Mouse (Mus musculus): ENCODE data around the gene Rhbdd3. TPM values are rescaled to one million over a fixed set of nuclear protein-coding genes. Genes with fewer than 3 reads are reported as not detected.

The Rhbdd3 gene
- polyA plus RNA-seq, 1 experiment from 2014 or later = 14.9 TPM

DNA sequence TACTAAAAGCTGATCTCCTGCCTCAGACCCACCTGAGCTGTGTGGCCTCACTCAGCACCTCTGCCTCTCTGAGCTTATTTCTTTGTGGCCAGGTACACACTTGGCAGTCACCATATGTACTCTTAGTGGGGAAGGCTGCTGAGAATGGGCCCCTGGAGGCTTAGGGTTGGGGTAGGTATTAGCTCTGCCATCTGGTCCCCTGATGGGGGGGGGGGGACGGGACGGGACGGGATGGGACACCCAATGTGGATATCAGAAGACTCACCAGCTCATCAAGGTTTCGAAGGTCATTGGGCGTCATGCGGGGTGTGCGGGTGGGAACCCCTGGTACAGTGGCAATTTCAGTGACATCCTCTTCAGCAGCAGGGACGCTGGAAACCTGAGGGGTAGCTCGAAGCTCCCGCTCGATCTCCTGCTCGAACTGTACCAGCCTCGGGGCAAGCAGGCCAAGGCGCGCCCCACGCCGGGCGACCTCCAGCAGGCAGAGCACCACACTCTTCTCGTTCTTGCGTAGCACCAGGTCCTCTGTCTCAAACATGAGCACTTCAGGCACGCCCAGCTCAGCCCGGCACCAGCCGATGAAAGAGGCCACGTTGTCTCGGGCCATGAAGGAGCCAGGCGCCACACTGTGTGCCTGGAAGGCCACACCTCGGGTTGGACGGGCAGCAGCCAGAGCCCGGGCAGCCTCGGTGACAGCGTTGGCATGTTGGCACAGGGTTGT is 35.0 kb upstream of the Rhbdd3 start:
- H3K27ac ChIP-seq (ENCODE audit: low read depth) = no peak overlapping the region
- WGBS (ENCODE audit: insufficient replicate concordance) = 71% methylated on average over 31 of the region's 31 CpGs
- ATAC-seq (no peak), DNase-seq (peak; percentile 35)
- peak overlapping the region; percentile 64 for H3K4me3 ChIP-seq (ENCODE audit: low read depth, low read length)
- H3K9me3 ChIP-seq (ENCODE audit: low read length) = no peaks in the 10 kb centered on the region
- H3K36me3 ChIP-seq (replicated peaks; ENCODE audit: insufficient read depth, low read length) = peaks cover 7% of the 10 kb centered on the region
- TF ChIP-seq EP300 (IDR thresholded peaks at IDR 0.05; ENCODE audit: low read depth) (no peak), CTCF (IDR thresholded peaks at IDR 0.05; ENCODE audit: low read depth) (no peak)
- peak overlapping the region; percentile 99 for H3K4me2 ChIP-seq (ENCODE audit: low read depth, low read length)
- peaks cover 60% of the 10 kb centered on the region for H3K27me3 ChIP-seq (ENCODE audit: insufficient read depth, low read length)
- H3K4me1 ChIP-seq (ENCODE audit: insufficient read depth) = peaks cover 43% of the 10 kb centered on the region
- peak overlapping the region; percentile 26 for H3K9ac ChIP-seq (replicated peaks)

DNA sequence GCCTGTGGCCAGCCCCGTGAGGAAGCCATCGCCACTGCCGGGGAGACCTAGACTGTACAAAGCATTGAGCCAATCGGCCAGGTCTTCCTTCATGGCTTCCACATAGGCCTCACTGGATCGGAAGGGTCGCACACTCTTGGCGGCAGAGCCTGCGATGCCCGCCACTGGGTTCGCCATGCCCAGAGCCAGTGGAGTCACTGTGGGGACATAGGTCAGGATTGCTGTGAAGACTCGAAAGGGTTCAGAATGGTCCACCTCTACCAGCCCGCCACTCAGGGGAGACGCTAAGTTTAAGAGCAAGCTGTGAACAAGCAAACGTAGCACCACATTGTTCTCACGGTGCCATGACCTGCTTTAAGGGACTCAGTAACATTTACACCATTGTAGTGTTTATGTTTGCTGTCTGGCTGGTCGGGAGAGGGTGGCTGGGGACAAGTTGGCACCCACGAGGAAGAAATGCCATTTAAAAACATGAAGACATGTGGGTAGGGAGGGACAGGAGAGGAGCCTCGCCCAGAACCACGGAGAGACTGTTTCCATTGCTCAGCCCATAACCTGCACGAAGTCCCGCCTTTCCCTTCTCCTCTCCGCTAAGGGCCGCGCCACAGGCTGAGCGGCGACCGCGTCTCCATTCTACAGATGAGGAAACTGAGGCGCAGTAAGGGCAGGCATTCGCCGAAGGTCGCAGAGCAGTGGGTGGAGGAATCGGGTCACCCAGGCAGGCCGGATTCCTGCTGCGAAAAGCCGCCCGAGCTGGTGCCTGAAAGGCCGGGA is 34.3 kb upstream of the Rhbdd3 start:
- no peak for ATAC-seq
- H3K4me3 ChIP-seq (ENCODE audit: low read depth, low read length) = peak overlapping the region; percentile 64
- peaks cover 52% of the 10 kb centered on the region for H3K27me3 ChIP-seq (ENCODE audit: insufficient read depth, low read length)
- peaks cover 15% of the 10 kb centered on the region for H3K36me3 ChIP-seq (replicated peaks; ENCODE audit: insufficient read depth, low read length)
- WGBS (ENCODE audit: insufficient replicate concordance) = 22% methylated on average over 36 of the region's 38 CpGs
- H3K9me3 ChIP-seq (ENCODE audit: low read length) = no peaks in the 10 kb centered on the region
- H3K4me2 ChIP-seq (ENCODE audit: low read depth, low read length) = peak overlapping the region; percentile 99
- H3K9ac ChIP-seq (replicated peaks) = peak overlapping the region; percentile 76
- TF ChIP-seq CTCF (IDR thresholded peaks at IDR 0.05; ENCODE audit: low read depth) (no peak), EP300 (IDR thresholded peaks at IDR 0.05; ENCODE audit: low read depth) (no peak)
- DNase-seq = no peak
- peaks cover 36% of the 10 kb centered on the region for H3K4me1 ChIP-seq (ENCODE audit: insufficient read depth)
- peak overlapping the region; percentile 44; the same call in 1 of the 2 replicates for H3K27ac ChIP-seq (ENCODE audit: low read depth)

DNA sequence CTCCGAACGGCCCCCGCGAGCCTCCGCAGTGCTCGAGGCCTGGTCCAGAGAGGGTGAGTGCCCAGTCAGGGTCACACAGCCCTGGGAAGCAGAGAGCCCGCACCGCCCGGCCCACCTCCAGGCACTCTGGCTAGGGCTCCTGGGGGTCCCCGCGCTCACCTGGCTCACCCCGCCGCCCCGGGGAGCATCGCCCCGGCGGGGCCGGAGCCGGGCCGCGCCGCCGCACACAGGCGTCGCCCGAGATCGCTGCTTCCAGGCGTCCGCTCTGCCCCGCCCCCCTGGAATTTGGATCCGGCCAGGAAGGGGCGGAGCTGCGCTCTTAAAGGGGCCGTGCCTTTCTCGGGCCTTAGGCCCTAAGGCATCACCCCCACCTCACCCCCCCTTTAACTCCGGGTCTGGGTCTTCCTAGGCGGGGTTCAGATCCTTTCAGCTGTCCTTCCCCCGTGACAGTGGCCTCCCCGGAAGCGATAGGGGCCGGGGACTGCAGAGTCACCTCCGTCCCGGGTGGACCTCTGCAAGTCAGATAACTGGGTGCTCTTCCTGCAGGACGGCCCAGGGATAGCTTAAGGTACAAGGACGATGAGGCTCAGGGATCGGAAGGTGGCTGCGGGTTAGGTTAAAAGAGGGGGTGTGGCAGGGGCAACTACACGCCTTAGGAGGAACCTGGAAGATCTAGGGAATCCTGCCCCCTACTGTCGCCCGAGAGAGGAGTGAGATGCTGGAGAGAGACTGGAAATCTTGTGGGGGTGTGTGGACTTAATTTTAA is 33.5 kb upstream of the Rhbdd3 start, which contains the start of gene Gas2l1:
TSS of gene Gas2l1 (minus strand) at position 272 of the 766 bp plus-strand sequence.
- peaks cover 31% of the 10 kb centered on the region for H3K4me1 ChIP-seq (ENCODE audit: insufficient read depth)

DNA sequence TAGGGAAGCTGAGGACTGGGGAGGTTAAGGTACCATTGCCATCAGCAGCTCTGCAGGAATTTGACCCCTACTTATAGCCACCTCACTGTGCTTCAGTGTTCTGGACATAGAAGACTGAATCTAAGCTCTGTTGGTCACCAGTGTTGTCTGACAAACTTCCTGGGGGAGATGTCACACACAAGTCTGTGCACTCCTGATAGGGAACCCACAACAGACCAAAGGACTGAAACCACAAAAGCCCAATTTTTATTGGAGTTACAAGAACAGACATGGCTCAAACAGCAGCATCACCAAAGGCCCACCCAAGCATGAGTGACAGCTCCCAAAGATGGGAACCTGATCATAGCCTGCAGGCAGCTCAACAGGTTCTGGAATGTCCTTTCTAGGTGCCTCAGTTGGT is 31.7 kb upstream of the Rhbdd3 start:
- no peak overlapping the region for H3K4me2 ChIP-seq (ENCODE audit: low read depth, low read length)
- no peaks in the 10 kb centered on the region for H3K9me3 ChIP-seq (ENCODE audit: low read length)
- H3K36me3 ChIP-seq (replicated peaks; ENCODE audit: insufficient read depth, low read length) = peaks cover 37% of the 10 kb centered on the region
- no peak overlapping the region for H3K27ac ChIP-seq (ENCODE audit: low read depth)
- no peak overlapping the region for H3K4me3 ChIP-seq (ENCODE audit: low read depth, low read length)
- H3K27me3 ChIP-seq (ENCODE audit: insufficient read depth, low read length) = peaks cover 27% of the 10 kb centered on the region
- no peak for TF ChIP-seq EP300 (IDR thresholded peaks at IDR 0.05; ENCODE audit: low read depth)
- no peak for TF ChIP-seq CTCF (IDR thresholded peaks at IDR 0.05; ENCODE audit: low read depth)
- no peak overlapping the region for H3K9ac ChIP-seq (replicated peaks)
- no peak for ATAC-seq
- H3K4me1 ChIP-seq (ENCODE audit: insufficient read depth) = peaks cover 21% of the 10 kb centered on the region
- no peak for DNase-seq

More for the DNA sequence above, 33.5 kb upstream of the Rhbdd3 start, which contains the start of gene Gas2l1:
- peak within 1 kb of the TSS; percentile 76 for H3K9ac ChIP-seq (replicated peaks)
- H3K27me3 ChIP-seq (ENCODE audit: insufficient read depth, low read length) = peaks cover 45% of the 10 kb centered on the region
- peak within 1 kb of the TSS; percentile 64 for H3K4me3 ChIP-seq (ENCODE audit: low read depth, low read length)
- peak; percentile 74 for TF ChIP-seq CTCF (IDR thresholded peaks at IDR 0.05; ENCODE audit: low read depth)
- no peak for TF ChIP-seq EP300 (IDR thresholded peaks at IDR 0.05; ENCODE audit: low read depth)
- H3K36me3 ChIP-seq (replicated peaks; ENCODE audit: insufficient read depth, low read length) = peaks cover 19% of the 10 kb centered on the region
- WGBS (ENCODE audit: insufficient replicate concordance) = under 1% methylated on average over 50 of the region's 50 CpGs
- peak within 1 kb of the TSS; percentile 99 for H3K4me2 ChIP-seq (ENCODE audit: low read depth, low read length)
- H3K27ac ChIP-seq (ENCODE audit: low read depth) = peak within 1 kb of the TSS; percentile 50
- H3K9me3 ChIP-seq (ENCODE audit: low read length) = no peaks in the 10 kb centered on the region
- peak; percentile 71 for ATAC-seq
- peak; percentile 90 for DNase-seq

DNA sequence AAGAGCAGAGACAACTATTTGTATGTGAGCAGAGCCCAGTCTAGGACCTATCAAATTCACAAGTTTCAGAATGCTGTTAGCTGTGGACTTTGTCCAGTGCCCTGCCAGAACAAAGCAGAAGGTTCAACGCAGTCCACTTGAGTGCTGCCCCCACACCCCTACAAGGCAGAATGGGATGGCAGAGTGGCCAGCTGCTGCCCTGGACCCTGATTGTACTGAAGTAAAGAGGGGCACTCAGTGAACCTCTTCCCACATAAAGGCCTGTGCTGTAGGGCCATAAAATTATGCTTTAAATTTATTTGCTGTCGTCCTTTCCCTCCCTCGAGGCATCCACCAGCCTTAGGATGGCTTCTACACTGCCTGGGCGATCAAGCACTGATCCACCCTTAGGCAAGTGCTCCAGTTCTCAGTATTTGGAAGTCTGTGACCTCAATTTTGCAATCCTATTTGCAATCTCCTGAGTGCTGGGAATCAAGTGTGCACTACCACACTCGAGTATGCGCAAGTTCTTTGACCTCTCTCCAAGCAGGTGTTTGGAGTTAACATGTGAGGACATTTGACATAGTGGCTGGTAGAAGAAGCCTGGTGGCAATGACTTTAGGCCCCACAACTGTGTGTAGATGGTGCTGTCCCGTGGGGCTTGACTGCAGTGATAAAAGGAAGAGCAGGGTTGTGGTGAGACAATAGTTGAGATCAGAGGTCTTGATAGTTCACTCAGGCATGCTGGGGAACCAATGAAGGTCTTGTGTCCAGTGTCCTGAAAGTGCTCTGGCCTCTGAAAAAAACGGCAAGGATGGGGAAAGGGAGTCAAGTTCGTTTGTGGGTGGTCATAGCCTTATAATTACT is 30.4 kb upstream of the Rhbdd3 start:
- WGBS (ENCODE audit: insufficient replicate concordance) = 57% methylated on average over 9 of the region's 9 CpGs
- no peak overlapping the region for H3K4me3 ChIP-seq (ENCODE audit: low read depth, low read length)
- H3K27me3 ChIP-seq (ENCODE audit: insufficient read depth, low read length) = peaks cover 14% of the 10 kb centered on the region
- H3K9ac ChIP-seq (replicated peaks) = no peak overlapping the region
- TF ChIP-seq EP300 (IDR thresholded peaks at IDR 0.05; ENCODE audit: low read depth) = no peak
- TF ChIP-seq CTCF (IDR thresholded peaks at IDR 0.05; ENCODE audit: low read depth) = no peak
- no peaks in the 10 kb centered on the region for H3K9me3 ChIP-seq (ENCODE audit: low read length)
- DNase-seq = no peak
- H3K27ac ChIP-seq (ENCODE audit: low read depth) = peak overlapping the region; percentile 20
- peak; percentile 57 for ATAC-seq
- no peak overlapping the region for H3K4me2 ChIP-seq (ENCODE audit: low read depth, low read length)
- H3K4me1 ChIP-seq (ENCODE audit: insufficient read depth) = peaks cover 16% of the 10 kb centered on the region
- H3K36me3 ChIP-seq (replicated peaks; ENCODE audit: insufficient read depth, low read length) = peaks cover 50% of the 10 kb centered on the region

All from liver, postnatal 0 days (tissue).